Mouse (Mus musculus) stomach, embryonic 14.5 days (tissue): ENCODE data around the gene Carmil1. TPM values are rescaled to one million over a fixed set of nuclear protein-coding genes. Genes with fewer than 3 reads are reported as not detected.

Experiments used
- ATAC-seq: fragments of 200-750 bp; cut with Nextera tagmentation; 2 replicates; pipeline ENCODE4 v1.8.0; 2017; ENCODE audit warnings: low read depth, moderate TSS enrichment; ENCODE audit not compliant: insufficient number of reproducible peaks, insufficient read depth, low FRiP score
- H3K27ac ChIP-seq: fragments of 300-500 bp; sonication (generic); 2 replicates; pipeline ENCODE4 v1.5.1; 2014; ENCODE audit warnings: mild to moderate bottlenecking, low read length, moderate library complexity, mixed read lengths
- H3K27me3 ChIP-seq: fragments of 300-500 bp; sonication (generic); 2 replicates; pipeline ENCODE4 v1.6.1; 2014; ENCODE audit warnings: low read length, control low read depth, mixed read lengths; ENCODE audit not compliant: control insufficient read depth, insufficient read depth
- H3K36me3 ChIP-seq: fragments of 300-500 bp; sonication (generic); 2 replicates; pipeline ENCODE4 v1.6.1; 2014; ENCODE audit warnings: mild to moderate bottlenecking, control low read depth, low read length, moderate library complexity, mixed read lengths; ENCODE audit not compliant: control insufficient read depth, insufficient read depth
- H3K4me1 ChIP-seq: fragments of 300-500 bp; sonication (generic); 2 replicates; pipeline ENCODE4 v1.6.1; 2014; ENCODE audit warnings: low read length, control low read depth, mixed read lengths; ENCODE audit not compliant: control insufficient read depth, insufficient read depth
- H3K4me2 ChIP-seq: fragments of 300-500 bp; sonication (generic); replicated peaks from 2 replicates; pipeline ENCODE4 v1.6.1; 2014; ENCODE audit warnings: low read depth, low read length, control low read depth
- H3K4me3 ChIP-seq: fragments of 300-500 bp; sonication (generic); 2 replicates; pipeline ENCODE4 v1.5.1; 2014; ENCODE audit warnings: low read depth, low read length, control low read depth
- H3K9ac ChIP-seq: fragments of 300-500 bp; sonication (generic); replicated peaks from 2 replicates; pipeline ENCODE4 v1.6.1; 2014; ENCODE audit warnings: low read depth, mild to moderate bottlenecking, control low read depth, low read length, moderate library complexity, mixed read lengths
- H3K9me3 ChIP-seq: fragments of 300-500 bp; sonication (generic); 2 replicates; pipeline ENCODE4 v1.6.1; 2016; ENCODE audit warnings: low read depth, low read length, control low read depth; ENCODE audit not compliant: control insufficient read depth
- WGBS: fragments of 180-500 bp; shearing (Covaris S2); extraction: QIAGEN DNeasy Blood & Tissue Kit; methylation state at CpG from one replicate; pipeline ENCODE4 v1.1.7; 2014; 5-methylcytosine and 5-hydroxymethylcytosine counted together
- polyA plus RNA-seq: library from polyadenylated mRNA; unstranded; fragments of >200 nt; fragmentation: Nextera tagmentation; extraction: Ambion mirVana; gene quantifications from 2 replicates; pipeline ENCODE4 v1.2.1, GENCODE M21; 2014

Carmil1 gene
- polyA plus RNA-seq, 1 experiment from 2014 or later: 34.8 TPM

DNA sequence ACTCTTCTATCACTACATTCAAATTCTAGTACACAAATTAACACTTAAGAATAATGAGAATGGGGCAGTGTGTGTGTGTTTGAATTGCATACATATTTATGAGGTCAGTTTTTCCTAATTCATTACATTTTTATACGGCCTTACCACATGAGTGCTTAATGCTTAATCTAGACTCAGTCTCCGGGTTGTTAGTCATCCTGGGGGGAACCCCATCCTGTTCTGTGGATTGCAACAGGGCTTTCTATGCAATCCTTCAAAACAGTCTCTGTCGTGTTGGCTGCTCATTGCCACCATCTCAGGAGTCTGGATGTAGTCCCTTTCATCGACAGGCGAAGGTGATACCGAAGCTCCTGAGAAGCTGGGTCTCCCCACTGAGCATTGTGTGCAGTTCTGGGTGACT lies 184.0 kb downstream of the Carmil1 start:
- Histone ChIP-seq H3K4me2 (no peak overlapping the region), H3K4me1 (no peaks in the 10 kb centered on the region), H3K27me3 (no peaks in the 10 kb centered on the region), H3K27ac (no peak overlapping the region), H3K4me3 (no peak overlapping the region), H3K9ac (no peak overlapping the region), H3K36me3 (peaks cover 5% of the 10 kb centered on the region; the same call in 1 of the 2 replicates), H3K9me3 (no peaks in the 10 kb centered on the region)
- ATAC-seq: no peak
- 90% methylated on average over 6 of the region's 6 CpGs for WGBS

DNA sequence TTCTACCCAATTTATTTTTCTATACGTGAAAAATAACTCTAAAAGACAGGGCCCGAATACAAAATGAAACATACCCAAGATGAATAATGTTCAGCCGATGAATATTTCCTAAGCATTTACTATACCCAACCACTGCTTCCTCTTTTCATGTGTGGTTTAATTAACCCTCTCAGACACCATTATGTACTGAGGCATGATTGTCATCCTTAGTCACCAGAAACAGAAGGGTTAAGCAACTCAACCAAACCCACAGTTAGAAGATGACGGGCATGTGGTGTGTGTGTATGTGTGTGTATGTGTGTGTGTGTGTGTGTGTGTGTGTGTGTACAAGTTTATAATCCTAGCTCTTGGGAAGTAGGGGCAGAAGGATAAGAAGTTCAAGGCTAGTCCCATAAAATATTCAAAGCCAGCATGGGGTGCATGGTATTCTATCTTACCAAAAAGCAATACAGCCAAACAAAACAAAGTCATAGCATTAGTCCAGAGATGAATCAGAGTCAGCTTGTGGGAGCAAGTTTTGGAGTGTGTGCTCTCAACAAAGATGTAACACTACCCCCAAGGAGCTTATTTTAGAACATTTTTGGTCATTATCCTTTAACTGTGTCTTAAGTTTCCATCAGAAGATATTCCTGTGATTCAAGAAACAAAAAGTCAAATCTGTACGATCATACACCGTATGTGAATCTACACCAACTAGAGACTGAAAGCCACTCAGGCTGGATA lies 185.6 kb downstream of the Carmil1 start:
- peaks cover 5% of the 10 kb centered on the region; the same call in 1 of the 2 replicates for H3K36me3 ChIP-seq
- no peaks in the 10 kb centered on the region for H3K9me3 ChIP-seq
- ATAC-seq: no peak
- H3K4me2 ChIP-seq: no peak overlapping the region
- H3K27me3 ChIP-seq: no peaks in the 10 kb centered on the region
- H3K27ac ChIP-seq: no peak overlapping the region
- 88% methylated on average over 6 of the region's 6 CpGs for WGBS
- H3K4me1 ChIP-seq: no peaks in the 10 kb centered on the region
- H3K4me3 ChIP-seq: no peak overlapping the region
- no peak overlapping the region for H3K9ac ChIP-seq

DNA sequence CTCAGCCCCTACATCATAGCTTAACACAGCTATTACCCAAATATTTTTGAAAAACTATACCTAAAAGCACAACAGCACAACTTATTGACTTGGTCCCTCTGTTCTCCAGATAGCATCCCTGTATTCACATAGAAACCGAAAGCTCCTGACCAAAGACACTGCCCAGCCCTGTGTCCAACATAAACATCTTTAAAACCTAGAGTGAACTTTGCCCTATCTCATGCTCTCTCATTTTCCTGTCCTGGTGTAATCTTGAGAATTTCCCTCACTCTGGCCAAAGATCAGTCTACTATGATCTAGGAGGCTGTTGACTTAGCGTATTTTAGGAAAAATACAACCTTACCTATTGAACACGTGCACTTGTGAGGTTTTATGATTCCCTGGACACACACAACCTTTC lies 187.5 kb downstream of the Carmil1 start:
- H3K9me3 ChIP-seq: no peaks in the 10 kb centered on the region
- H3K4me2 ChIP-seq: no peak overlapping the region
- ATAC-seq: no peak
- no peak overlapping the region for H3K27ac ChIP-seq
- WGBS: 88% methylated on average over 3 of the region's 3 CpGs
- H3K36me3 ChIP-seq: peaks cover 3% of the 10 kb centered on the region; the same call in 1 of the 2 replicates
- no peaks in the 10 kb centered on the region for H3K4me1 ChIP-seq
- no peaks in the 10 kb centered on the region for H3K27me3 ChIP-seq
- H3K4me3 ChIP-seq: no peak overlapping the region
- H3K9ac ChIP-seq: no peak overlapping the region

DNA sequence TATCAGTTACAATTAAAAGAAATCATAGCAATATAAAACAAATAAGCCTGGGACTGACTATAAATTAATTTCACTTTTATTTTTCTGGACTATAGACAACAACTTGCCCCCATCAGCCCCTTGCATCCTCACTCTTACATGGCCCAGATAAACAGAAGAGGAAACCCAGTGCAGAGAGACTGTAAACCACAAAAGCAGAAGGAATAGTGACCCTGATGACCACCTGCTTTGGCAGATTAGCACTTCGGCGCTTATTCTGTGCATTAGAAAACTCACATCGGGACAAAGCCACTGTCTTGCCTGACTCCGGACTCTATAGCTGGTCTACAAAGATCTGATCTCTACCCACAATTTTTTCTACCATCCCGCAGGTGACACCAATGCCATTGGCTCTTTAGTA lies 188.5 kb downstream of the Carmil1 start:
- H3K27me3 ChIP-seq: no peaks in the 10 kb centered on the region
- no peak overlapping the region for H3K4me2 ChIP-seq
- no peak overlapping the region for H3K4me3 ChIP-seq
- no peak overlapping the region for H3K9ac ChIP-seq
- peaks cover 5% of the 10 kb centered on the region; the same call in 1 of the 2 replicates for H3K36me3 ChIP-seq
- no peaks in the 10 kb centered on the region for H3K9me3 ChIP-seq
- H3K27ac ChIP-seq: no peak overlapping the region
- 96% methylated on average over 5 of the region's 5 CpGs for WGBS
- no peaks in the 10 kb centered on the region for H3K4me1 ChIP-seq
- ATAC-seq: no peak

DNA sequence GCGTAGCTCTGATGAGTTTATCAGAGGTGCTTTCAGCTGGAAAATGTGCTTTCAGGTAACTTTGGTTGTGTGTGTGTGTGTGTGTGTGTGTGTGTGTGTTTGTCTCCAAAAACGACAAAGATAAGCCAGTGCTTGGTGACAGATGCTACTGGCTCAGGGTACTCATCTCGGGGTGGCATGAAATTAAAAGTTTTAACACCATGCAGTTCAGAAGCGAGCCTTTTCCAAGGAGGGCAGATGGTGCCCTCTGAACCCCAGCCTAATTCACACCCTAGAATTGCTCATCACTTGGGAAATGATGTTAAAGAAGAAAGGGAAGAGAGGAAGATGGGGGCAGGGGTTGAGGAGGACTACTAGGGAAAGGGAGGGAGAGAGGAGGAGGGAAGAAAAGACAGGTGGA lies 198.4 kb downstream of the Carmil1 start:
- no peak overlapping the region for H3K27ac ChIP-seq
- 74% methylated on average over 4 of the region's 4 CpGs for WGBS
- H3K27me3 ChIP-seq: no peaks in the 10 kb centered on the region
- no peak overlapping the region for H3K4me2 ChIP-seq
- no peaks in the 10 kb centered on the region; the same call in 1 of the 2 replicates for H3K36me3 ChIP-seq
- H3K4me3 ChIP-seq: no peak overlapping the region
- no peaks in the 10 kb centered on the region for H3K4me1 ChIP-seq
- no peak overlapping the region for H3K9ac ChIP-seq
- no peak for ATAC-seq
- no peaks in the 10 kb centered on the region for H3K9me3 ChIP-seq

DNA sequence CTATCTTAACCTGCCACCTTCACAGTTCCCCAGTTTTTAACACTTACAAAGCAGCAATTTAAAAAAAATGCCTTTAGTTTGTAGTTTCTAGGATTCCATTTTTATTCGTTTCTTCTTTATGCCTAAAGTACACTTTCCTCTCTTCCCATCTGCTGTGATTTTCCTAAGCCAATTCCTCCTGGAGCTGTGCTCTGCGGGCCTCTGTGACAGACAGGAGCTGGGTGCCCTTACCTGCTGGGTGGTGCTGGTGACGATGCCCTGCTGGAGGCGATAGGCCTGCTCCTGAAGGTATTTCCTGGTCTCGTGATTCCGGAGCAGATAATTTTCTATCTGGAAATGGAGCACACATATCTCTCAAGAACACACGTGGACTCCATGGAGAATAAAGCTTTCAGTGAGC lies 198.9 kb downstream of the Carmil1 start:
- Histone ChIP-seq H3K4me3 (no peak overlapping the region), H3K27me3 (no peaks in the 10 kb centered on the region), H3K27ac (no peak overlapping the region), H3K4me2 (no peak overlapping the region), H3K9ac (no peak overlapping the region), H3K4me1 (no peaks in the 10 kb centered on the region), H3K36me3 (no peaks in the 10 kb centered on the region; the same call in 1 of the 2 replicates), H3K9me3 (no peaks in the 10 kb centered on the region)
- 83% methylated on average over 7 of the region's 7 CpGs for WGBS
- no peak for ATAC-seq

DNA sequence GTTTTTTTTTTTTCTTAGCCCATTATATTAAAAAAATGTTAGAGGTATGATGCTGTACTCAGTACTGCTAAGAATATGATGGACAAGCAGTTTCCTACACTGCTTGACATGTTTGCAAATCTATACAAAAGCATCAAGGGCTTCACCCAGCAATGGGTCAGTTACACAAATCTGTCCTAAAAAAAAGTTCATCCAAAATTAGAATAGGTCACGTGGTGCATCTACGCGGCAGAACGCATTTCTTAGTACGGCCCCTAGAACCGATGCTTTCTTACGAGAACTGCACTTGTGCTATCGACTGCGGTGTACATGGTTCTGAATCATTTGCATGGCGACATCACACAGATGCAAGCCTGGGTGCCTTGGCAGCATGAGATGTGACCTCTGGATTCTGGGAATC lies 208.0 kb downstream of the Carmil1 start:
- no peak overlapping the region for H3K4me3 ChIP-seq
- H3K9me3 ChIP-seq: no peaks in the 10 kb centered on the region
- no peak overlapping the region for H3K27ac ChIP-seq
- no peaks in the 10 kb centered on the region; the same call in 1 of the 2 replicates for H3K36me3 ChIP-seq
- WGBS: 96% methylated on average over 10 of the region's 10 CpGs
- H3K4me2 ChIP-seq: no peak overlapping the region
- ATAC-seq: no peak
- no peaks in the 10 kb centered on the region for H3K27me3 ChIP-seq
- no peak overlapping the region for H3K9ac ChIP-seq
- no peaks in the 10 kb centered on the region for H3K4me1 ChIP-seq

DNA sequence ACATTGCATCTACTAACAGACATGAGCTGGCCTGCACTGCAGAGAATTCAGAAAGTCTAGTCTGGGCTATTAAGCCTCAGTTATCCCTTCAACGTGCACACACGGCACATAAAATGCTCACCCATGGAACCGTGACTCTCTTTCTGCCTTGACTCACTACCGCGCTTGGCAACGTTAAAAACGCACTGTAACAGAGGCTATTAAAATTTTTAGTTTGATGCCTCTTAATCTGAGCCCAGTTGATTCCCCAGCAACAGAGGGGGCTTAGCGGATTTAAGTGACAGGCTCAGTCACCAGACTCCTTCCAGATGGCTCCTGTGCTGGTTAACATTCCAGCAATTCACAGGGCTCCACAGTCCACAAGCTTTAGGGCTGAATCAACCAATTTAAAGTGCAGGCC lies 213.0 kb downstream of the Carmil1 start:
- H3K4me1 ChIP-seq: no peaks in the 10 kb centered on the region
- no peak for ATAC-seq
- H3K4me3 ChIP-seq: no peak overlapping the region
- H3K9ac ChIP-seq: no peak overlapping the region
- no peaks in the 10 kb centered on the region for H3K9me3 ChIP-seq
- WGBS: 78% methylated on average over 8 of the region's 8 CpGs
- H3K36me3 ChIP-seq: no peaks in the 10 kb centered on the region; the same call in 1 of the 2 replicates
- H3K27ac ChIP-seq: no peak overlapping the region
- H3K4me2 ChIP-seq: no peak overlapping the region
- no peaks in the 10 kb centered on the region for H3K27me3 ChIP-seq

DNA sequence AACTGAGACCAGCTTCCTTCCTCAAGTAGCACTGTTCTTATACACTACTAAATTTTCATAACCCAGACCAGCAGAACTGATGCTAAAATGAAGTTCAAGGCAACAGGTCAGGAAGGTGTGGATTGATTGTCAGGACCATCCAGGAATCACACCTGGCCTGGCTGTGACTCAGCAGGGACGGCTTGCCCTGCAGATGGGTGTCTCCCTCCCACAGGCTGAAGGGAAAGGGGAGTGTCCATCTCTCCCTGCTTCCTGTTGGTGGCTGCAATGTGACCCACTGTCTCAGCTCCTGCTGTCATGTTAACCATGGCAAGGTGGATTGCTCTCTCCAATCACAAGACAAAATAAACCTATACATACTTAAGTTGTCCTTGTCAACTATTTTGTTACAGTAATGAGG lies 215.1 kb downstream of the Carmil1 start:
- 40% methylated on average over 1 of the region's 1 CpGs for WGBS

More for the DNA sequence above, 215.1 kb downstream of the Carmil1 start:
- Histone ChIP-seq H3K9ac (no peak overlapping the region), H3K4me2 (no peak overlapping the region), H3K4me1 (no peaks in the 10 kb centered on the region), H3K27me3 (no peaks in the 10 kb centered on the region), H3K4me3 (no peak overlapping the region), H3K36me3 (no peaks in the 10 kb centered on the region; the same call in 1 of the 2 replicates), H3K27ac (no peak overlapping the region), H3K9me3 (no peaks in the 10 kb centered on the region)
- ATAC-seq: no peak
